Mouse (Mus musculus) ES-Bruce4 (cell line): Measurements from ENCODE around the gene Krt23. TPM values are rescaled to one million over a fixed set of nuclear protein-coding genes. Genes with fewer than 3 reads are reported as not detected.

Source experiments
- H3K27ac ChIP-seq: 2 replicates; pipeline ENCODE4 v1.5.1; 2012; ENCODE audit warnings: low read length, inconsistent platforms; ENCODE audit not compliant: insufficient read depth
- H3K27me3 ChIP-seq: 2 replicates; pipeline ENCODE4 v1.6.1; 2012; ENCODE audit warnings: mild to moderate bottlenecking, low read length, inconsistent platforms; ENCODE audit not compliant: control insufficient read depth, poor library complexity, insufficient read depth, severe bottlenecking
- H3K36me3 ChIP-seq: 2 replicates; pipeline ENCODE4 v1.6.1; 2012; ENCODE audit warnings: inconsistent platforms, mild to moderate bottlenecking, low read length, moderate library complexity; ENCODE audit not compliant: control insufficient read depth, poor library complexity, insufficient read depth, severe bottlenecking
- H3K4me1 ChIP-seq: one replicate; pipeline ENCODE4 v1.8.1; 2011; ENCODE audit warnings: low read length; ENCODE audit not compliant: control insufficient read depth, insufficient read depth
- H3K4me3 ChIP-seq: 2 replicates; pipeline ENCODE4 v1.5.1; 2011; ENCODE audit warnings: low read depth, mild to moderate bottlenecking, low read length
- H3K9ac ChIP-seq: 2 replicates; pipeline ENCODE4 v1.6.1; 2012; ENCODE audit warnings: low read depth, mild to moderate bottlenecking, inconsistent platforms; ENCODE audit not compliant: poor library complexity, severe bottlenecking
- H3K9me3 ChIP-seq: replicated peaks from 2 replicates; pipeline ENCODE4 v1.6.1; 2012; ENCODE audit warnings: mild to moderate bottlenecking, low read length, inconsistent platforms; ENCODE audit not compliant: control insufficient read depth, poor library complexity, insufficient read depth, severe bottlenecking
- CTCF ChIP-seq: IDR thresholded peaks from one replicate; pipeline ENCODE4 v1.8.1; 2011; ENCODE audit warnings: low read depth, low read length
- EP300 ChIP-seq: IDR thresholded peaks from 2 replicates; pipeline ENCODE4 v1.6.1; 2011; ENCODE audit warnings: low read depth, low read length; ENCODE audit not compliant: insufficient read depth
- POLR2A ChIP-seq: IDR thresholded peaks from one replicate; pipeline ENCODE4 v1.8.1; 2011; ENCODE audit warnings: low read length; ENCODE audit not compliant: insufficient read depth
- polyA plus RNA-seq: library from polyadenylated mRNA; stranded (reverse); fragments of >200 nt; gene quantifications from 2 replicates; pipeline ENCODE4 v1.2.4, GENCODE M21; 2011; ENCODE audit warnings: low read depth; ENCODE audit not compliant: missing spikeins, insufficient read depth, insufficient read length

The Krt23 gene
- polyA plus RNA-seq, 1 experiment, result not detected

GRCm38 (mm10) chr11:99473433-99473832 lies 19.5 kb downstream of the Krt23 start:
- H3K27me3 ChIP-seq, result no peaks in the 10 kb centered on the region
- no peaks in the 10 kb centered on the region for H3K36me3 ChIP-seq
- no peak overlapping the region for H3K4me3 ChIP-seq
- TF ChIP-seq CTCF, result no peak
- no peak for TF ChIP-seq POLR2A
- H3K4me1 ChIP-seq, result no peaks in the 10 kb centered on the region
- H3K9me3 ChIP-seq, result no peaks in the 10 kb centered on the region
- no peak overlapping the region for H3K9ac ChIP-seq
- H3K27ac ChIP-seq, result no peak overlapping the region

DNA sequence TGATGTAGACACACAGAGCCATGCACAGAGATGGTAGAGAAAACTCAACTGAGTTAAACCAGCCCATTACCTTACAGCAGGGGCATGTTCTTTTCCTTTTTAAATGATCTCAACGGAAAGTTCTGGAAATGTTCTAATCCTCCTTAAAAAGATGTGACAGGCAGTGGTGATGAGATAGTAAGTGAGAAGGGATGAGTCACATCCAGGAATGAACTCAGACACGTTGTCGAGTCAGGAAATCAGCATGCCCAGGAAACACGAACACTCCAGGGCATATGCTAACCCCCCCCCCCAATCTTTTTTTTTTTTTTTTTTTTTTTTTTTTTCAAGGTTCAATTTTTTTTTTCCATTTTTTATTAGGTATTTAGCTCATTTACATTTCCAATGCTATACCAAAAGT lies 20.5 kb downstream of the Krt23 start:
- TF ChIP-seq EP300, result no peak
- TF ChIP-seq CTCF, result no peak
- TF ChIP-seq POLR2A, result no peak
- Histone ChIP-seq H3K4me1 (no peaks in the 10 kb centered on the region), H3K4me3 (no peak overlapping the region), H3K36me3 (no peaks in the 10 kb centered on the region), H3K9ac (no peak overlapping the region), H3K27me3 (no peaks in the 10 kb centered on the region), H3K9me3 (no peaks in the 10 kb centered on the region), H3K27ac (no peak overlapping the region)

DNA sequence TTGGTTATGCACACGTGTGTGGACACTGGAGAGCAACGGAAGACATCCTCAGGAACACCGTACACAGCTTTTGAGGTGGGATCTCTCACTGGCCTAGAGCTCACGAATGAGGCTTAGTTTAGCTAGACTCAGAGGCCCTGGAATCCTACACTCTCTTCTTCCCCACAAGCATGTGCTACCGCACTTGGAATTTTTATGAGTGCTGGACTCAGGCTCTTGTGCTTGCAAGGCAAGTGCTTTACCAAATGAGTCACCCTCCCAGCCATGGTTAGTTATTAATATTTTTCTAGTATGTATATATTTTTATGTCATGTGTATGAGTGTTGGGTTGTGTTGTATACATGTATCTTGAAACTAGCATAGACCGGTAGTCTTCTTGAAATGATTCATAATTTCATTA lies 21.0 kb downstream of the Krt23 start:
- H3K27ac ChIP-seq, result no peak overlapping the region; the same call in 1 of the 2 replicates
- H3K4me3 ChIP-seq, result no peak overlapping the region
- H3K9ac ChIP-seq, result no peak overlapping the region
- no peaks in the 10 kb centered on the region for H3K9me3 ChIP-seq
- no peaks in the 10 kb centered on the region for H3K4me1 ChIP-seq
- TF ChIP-seq POLR2A, result no peak
- TF ChIP-seq CTCF, result no peak
- TF ChIP-seq EP300, result no peak
- no peaks in the 10 kb centered on the region for H3K27me3 ChIP-seq
- H3K36me3 ChIP-seq, result no peaks in the 10 kb centered on the region

GRCm38 (mm10) chr11:99469228-99469627 lies 23.7 kb downstream of the Krt23 start:
- H3K4me3 ChIP-seq, result no peak overlapping the region
- H3K27me3 ChIP-seq, result no peaks in the 10 kb centered on the region
- H3K9ac ChIP-seq, result no peak overlapping the region
- no peak overlapping the region for H3K27ac ChIP-seq
- no peak for TF ChIP-seq EP300
- no peak for TF ChIP-seq CTCF
- no peak for TF ChIP-seq POLR2A
- H3K36me3 ChIP-seq, result no peaks in the 10 kb centered on the region
- no peaks in the 10 kb centered on the region for H3K9me3 ChIP-seq
- H3K4me1 ChIP-seq, result no peaks in the 10 kb centered on the region

DNA sequence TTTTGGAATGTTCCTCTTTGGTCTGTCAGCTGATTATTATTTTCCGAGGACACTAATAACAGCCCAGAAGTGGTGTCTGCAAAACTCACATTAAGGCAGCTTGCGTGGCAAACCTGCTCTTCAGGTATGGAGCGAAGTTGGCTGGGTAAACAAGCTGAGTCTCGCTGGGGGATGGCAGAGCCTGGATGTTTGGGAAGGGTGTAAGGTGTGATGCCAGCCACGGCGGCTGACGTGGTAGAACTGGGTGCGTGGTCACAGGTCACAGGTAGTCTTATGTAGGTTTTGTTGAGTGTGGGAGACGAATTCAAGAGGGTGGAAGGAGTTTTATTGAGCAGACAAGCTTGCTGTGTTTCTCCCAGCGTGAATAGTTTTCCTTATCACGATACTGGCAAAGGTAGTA lies 24.4 kb downstream of the Krt23 start:
- no peaks in the 10 kb centered on the region for H3K27me3 ChIP-seq
- H3K36me3 ChIP-seq, result no peaks in the 10 kb centered on the region
- no peaks in the 10 kb centered on the region for H3K4me1 ChIP-seq
- TF ChIP-seq EP300 (no peak), CTCF (no peak), POLR2A (no peak)
- no peaks in the 10 kb centered on the region for H3K9me3 ChIP-seq
- H3K9ac ChIP-seq, result no peak overlapping the region
- no peak overlapping the region for H3K27ac ChIP-seq
- no peak overlapping the region for H3K4me3 ChIP-seq

DNA sequence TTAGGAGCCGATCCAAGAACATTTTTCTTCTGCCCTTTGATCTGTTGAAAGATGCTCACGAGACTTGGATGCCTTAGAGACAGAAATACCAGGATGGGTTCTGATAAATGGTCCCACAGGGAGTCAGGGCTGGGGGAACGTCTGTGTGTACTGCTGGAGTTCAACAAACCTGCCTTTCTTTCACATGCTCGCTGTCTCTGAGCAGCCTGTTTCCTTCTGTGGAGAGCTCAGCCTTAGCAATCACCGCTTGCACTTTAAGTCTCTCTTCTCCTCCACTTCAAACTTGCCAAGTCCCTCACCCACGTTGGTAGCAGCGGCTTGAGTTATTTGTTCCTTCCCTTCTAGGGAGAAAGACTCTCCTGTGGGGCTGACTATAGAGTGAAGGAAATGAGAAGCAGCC lies 26.6 kb downstream of the Krt23 start:
- Histone ChIP-seq H3K4me3 (no peak overlapping the region), H3K27ac (no peak overlapping the region), H3K27me3 (no peaks in the 10 kb centered on the region), H3K9ac (no peak overlapping the region), H3K4me1 (no peaks in the 10 kb centered on the region), H3K9me3 (no peaks in the 10 kb centered on the region), H3K36me3 (no peaks in the 10 kb centered on the region)
- TF ChIP-seq POLR2A, result no peak
- no peak for TF ChIP-seq CTCF
- no peak for TF ChIP-seq EP300
